Mouse (Mus musculus) stomach, embryonic 16.5 days (tissue): ENCODE data around the gene Il17f. TPM values are rescaled to one million over a fixed set of nuclear protein-coding genes. Genes with fewer than 3 reads are reported as not detected.

Experiments
- ATAC-seq: fragments of 200-750 bp; cut with Nextera tagmentation; 2 replicates; pipeline ENCODE4 v1.8.0; 2017; ENCODE audit warnings: moderate number of reproducible peaks, moderate TSS enrichment; ENCODE audit not compliant: insufficient read depth, low FRiP score
- H3K27ac ChIP-seq: fragments of 300-500 bp; sonication (generic); 2 replicates; pipeline ENCODE4 v1.5.1; 2014; ENCODE audit warnings: low read length
- H3K27me3 ChIP-seq: fragments of 300-500 bp; sonication (generic); 2 replicates; pipeline ENCODE4 v1.6.1; 2014; ENCODE audit warnings: low read length, control low read depth, mixed read lengths; ENCODE audit not compliant: control insufficient read depth, insufficient read depth
- H3K36me3 ChIP-seq: fragments of 300-500 bp; sonication (generic); 2 replicates; pipeline ENCODE4 v1.6.1; 2014; ENCODE audit warnings: low read length; ENCODE audit not compliant: control insufficient read depth, insufficient read depth
- H3K4me1 ChIP-seq: fragments of 300-500 bp; sonication (generic); 2 replicates; pipeline ENCODE4 v1.6.1; 2014; ENCODE audit warnings: low read length, control low read depth, mixed read lengths; ENCODE audit not compliant: control insufficient read depth, insufficient read depth
- H3K4me2 ChIP-seq: fragments of 300-500 bp; sonication (generic); 2 replicates; pipeline ENCODE4 v1.6.1; 2014; ENCODE audit warnings: low read depth, low read length, mixed read lengths
- H3K4me3 ChIP-seq: fragments of 300-500 bp; sonication (generic); replicated peaks from 2 replicates; pipeline ENCODE4 v1.5.1; 2014; ENCODE audit warnings: mild to moderate bottlenecking, low read length
- H3K9ac ChIP-seq: fragments of 300-500 bp; sonication (generic); 2 replicates; pipeline ENCODE4 v1.6.1; 2014; ENCODE audit warnings: low read length
- H3K9me3 ChIP-seq: fragments of 300-500 bp; sonication (generic); replicated peaks from 2 replicates; pipeline ENCODE4 v1.6.1; 2016; ENCODE audit warnings: low read length, control low read depth; ENCODE audit not compliant: control insufficient read depth
- WGBS: fragments of 180-500 bp; shearing (Covaris S2); extraction: QIAGEN DNeasy Blood & Tissue Kit; methylation state at CpG from one replicate; pipeline ENCODE4 v1.1.7; 2014; 5-methylcytosine and 5-hydroxymethylcytosine counted together
- polyA plus RNA-seq: library from polyadenylated mRNA; unstranded; fragments of >200 nt; fragmentation: Nextera tagmentation; extraction: Ambion mirVana; gene quantifications from 2 replicates; pipeline ENCODE4 v1.2.1, GENCODE M21; 2015

The Il17f gene
- polyA plus RNA-seq, 1 experiment from 2014 or later = not detected

GRCm38 (mm10) chr1:20760331-20760730, 30.1 kb downstream of the Il17f start:
- 76% methylated on average over 5 of the region's 5 CpGs for WGBS
- Histone ChIP-seq H3K4me2 (no peak overlapping the region), H3K36me3 (no peaks in the 10 kb centered on the region), H3K9me3 (no peaks in the 10 kb centered on the region), H3K27me3 (no peaks in the 10 kb centered on the region), H3K9ac (no peak overlapping the region), H3K4me3 (no peak overlapping the region), H3K4me1 (no peaks in the 10 kb centered on the region), H3K27ac (no peak overlapping the region)
- no peak for ATAC-seq

GRCm38 (mm10) chr1:20759799-20760198, 30.6 kb downstream of the Il17f start:
- H3K9me3 ChIP-seq = no peaks in the 10 kb centered on the region
- H3K36me3 ChIP-seq = no peaks in the 10 kb centered on the region
- H3K27me3 ChIP-seq = no peaks in the 10 kb centered on the region
- no peak overlapping the region for H3K9ac ChIP-seq
- no peak for ATAC-seq
- H3K4me3 ChIP-seq = no peak overlapping the region
- H3K4me1 ChIP-seq = no peaks in the 10 kb centered on the region
- no peak overlapping the region for H3K27ac ChIP-seq
- no peak overlapping the region for H3K4me2 ChIP-seq
- 76% methylated on average over 10 of the region's 10 CpGs for WGBS

- Histone ChIP-seq H3K36me3 (no peaks in the 10 kb centered on the region), H3K27ac (no peak overlapping the region), H3K27me3 (no peaks in the 10 kb centered on the region), H3K4me3 (no peak overlapping the region), H3K9ac (no peak overlapping the region), H3K4me2 (no peak overlapping the region), H3K9me3 (no peaks in the 10 kb centered on the region), H3K4me1 (no peaks in the 10 kb centered on the region)
- 87% methylated on average over 3 of the region's 3 CpGs for WGBS
- ATAC-seq = no peak
Measured at GRCm38 (mm10) chr1:20757586-20757985, 32.8 kb downstream of the Il17f start.

GRCm38 (mm10) chr1:20754439-20754838, 36.0 kb downstream of the Il17f start:
- 76% methylated on average over 10 of the region's 10 CpGs for WGBS
- Histone ChIP-seq H3K9me3 (no peaks in the 10 kb centered on the region), H3K4me2 (no peak overlapping the region), H3K4me1 (no peaks in the 10 kb centered on the region), H3K27ac (no peak overlapping the region), H3K9ac (no peak overlapping the region), H3K4me3 (no peak overlapping the region), H3K27me3 (no peaks in the 10 kb centered on the region), H3K36me3 (no peaks in the 10 kb centered on the region)
- no peak for ATAC-seq

GRCm38 (mm10) chr1:20740496-20740998, 49.9 kb downstream of the Il17f start:
- no peak overlapping the region for H3K4me3 ChIP-seq
- no peaks in the 10 kb centered on the region for H3K36me3 ChIP-seq
- H3K27ac ChIP-seq = no peak overlapping the region
- no peaks in the 10 kb centered on the region for H3K4me1 ChIP-seq
- H3K27me3 ChIP-seq = no peaks in the 10 kb centered on the region
- no peak overlapping the region for H3K4me2 ChIP-seq
- no peaks in the 10 kb centered on the region for H3K9me3 ChIP-seq
- no peak overlapping the region for H3K9ac ChIP-seq
- 59% methylated on average over 3 of the region's 3 CpGs for WGBS
- no peak for ATAC-seq

GRCm38 (mm10) chr1:20738483-20738882, 51.9 kb downstream of the Il17f start:
- Histone ChIP-seq H3K9ac (no peak overlapping the region), H3K4me2 (no peak overlapping the region), H3K36me3 (no peaks in the 10 kb centered on the region), H3K4me1 (no peaks in the 10 kb centered on the region), H3K27me3 (no peaks in the 10 kb centered on the region), H3K27ac (no peak overlapping the region), H3K4me3 (no peak overlapping the region), H3K9me3 (no peaks in the 10 kb centered on the region)
- WGBS = 79% methylated on average over 2 of the region's 2 CpGs
- no peak for ATAC-seq

GRCm38 (mm10) chr1:20736572-20736971, 53.8 kb downstream of the Il17f start:
- Histone ChIP-seq H3K9me3 (no peaks in the 10 kb centered on the region), H3K4me1 (no peaks in the 10 kb centered on the region), H3K4me2 (no peak overlapping the region), H3K27ac (no peak overlapping the region), H3K9ac (no peak overlapping the region), H3K27me3 (no peaks in the 10 kb centered on the region), H3K36me3 (no peaks in the 10 kb centered on the region), H3K4me3 (no peak overlapping the region)
- 77% methylated on average over 4 of the region's 4 CpGs for WGBS
- ATAC-seq = no peak

GRCm38 (mm10) chr1:20730903-20731302, 59.5 kb downstream of the Il17f start, which contains the start of gene Il17a:
Gene Il17a (plus strand): TSS chr1:20730905.
- H3K4me1 ChIP-seq = no peaks in the 10 kb centered on the region
- H3K9ac ChIP-seq = no peak within 1 kb of the TSS
- ATAC-seq = no peak
- WGBS = 89% methylated on average over 10 of the region's 10 CpGs
- H3K27me3 ChIP-seq = no peaks in the 10 kb centered on the region
- no peak within 1 kb of the TSS for H3K27ac ChIP-seq
- H3K4me2 ChIP-seq = no peak within 1 kb of the TSS
- no peaks in the 10 kb centered on the region for H3K9me3 ChIP-seq
- H3K36me3 ChIP-seq = no peaks in the 10 kb centered on the region
- no peak within 1 kb of the TSS for H3K4me3 ChIP-seq
